In genomic region chr7:6851717-6852503, GRCm38 (mm10) we compare ENCODE assay signal across 8 mouse cellular contexts.
DNase-seq lines count a peak whose midpoint lies in the region; ATAC-seq lines count a peak whose summit lies in the region.
"Had no signal": no experiment of that assay in that cellular context is flagged by ENCODE, and none has a peak within 500 bp of the region (broad histone marks: within the 10 kb centered on the region; RNA-seq: fewer than 3 reads in every experiment).

No protein-coding gene starts in this region.

- ATAC-seq in forebrain, embryonic 14.5 days = peak; percentile 89
- ATAC-seq in limb, embryonic 11.5 days (ENCODE audit: insufficient number of reproducible peaks, low FRiP score, low TSS enrichment, low read depth) = peak; percentile 70; the same call in 1 of the 2 replicates
- ATAC-seq in stomach, embryonic 16.5 days (ENCODE audit: insufficient read depth, low FRiP score) = peak; percentile 50; the same call in 1 of the 2 replicates

- H3K4me3 ChIP-seq in forebrain, embryonic 14.5 days (ENCODE audit: low read depth, low read length) = no peak overlapping the region
- H3K4me3 ChIP-seq in limb, embryonic 11.5 days (ENCODE audit: low read depth, low read length) = no peak overlapping the region
- H3K4me3 ChIP-seq in stomach, embryonic 16.5 days (replicated peaks; ENCODE audit: low read length) = no peak overlapping the region

- peaks cover 7% of the 10 kb centered on the region; the same call in 1 of the 2 replicates for H3K4me1 ChIP-seq in forebrain, embryonic 14.5 days (ENCODE audit: control insufficient read depth, insufficient read depth, low read length)
- peaks cover 8% of the 10 kb centered on the region; the same call in 1 of the 2 replicates for H3K4me1 ChIP-seq in limb, embryonic 11.5 days (ENCODE audit: control insufficient read depth, insufficient read depth, low read length)
- H3K4me1 ChIP-seq in stomach, embryonic 16.5 days (ENCODE audit: control insufficient read depth, insufficient read depth, low read length) = 0 out of 2 replicates have a peak, but pooled peaks cover 4% of the 10 kb centered on the region

- peak overlapping the region; percentile 69; the same call in 1 of the 2 replicates for H3K27ac ChIP-seq in forebrain, embryonic 14.5 days (ENCODE audit: low read depth, low read length)
- no peak overlapping the region for H3K27ac ChIP-seq in limb, embryonic 11.5 days (replicated peaks; ENCODE audit: low read depth, low read length)
- H3K27ac ChIP-seq in stomach, embryonic 16.5 days (ENCODE audit: low read length) = no peak overlapping the region

- DNase-seq in right cerebral cortex, postnatal 10 days (ENCODE audit: low spot score in 2 of 2) = peak; percentile 65 to 78
- DNase-seq in right cerebral cortex, postnatal 4 days = no peak
- peak; percentile 74 for DNase-seq in forebrain, embryonic 14.5 days (ENCODE audit: low spot score)
- peak; percentile 78 for DNase-seq in limb, embryonic 11.5 days (ENCODE audit: low spot score)
- no peak for DNase-seq in heart, adult 18-20 months
- DNase-seq in cerebellum, postnatal 14 days = no peak
- DNase-seq: cerebellum, adult 8-10 months had no signal

- no peak overlapping the region for H3K9ac ChIP-seq in forebrain, embryonic 14.5 days (ENCODE audit: low read length)
- H3K9ac ChIP-seq in limb, embryonic 11.5 days (ENCODE audit: low read length) = no peak overlapping the region
- no peak overlapping the region for H3K9ac ChIP-seq in stomach, embryonic 16.5 days (ENCODE audit: low read length)

- 30% methylated on average over 5 of the region's 5 CpGs for WGBS in forebrain, embryonic 14.5 days
- 40% methylated on average over 5 of the region's 5 CpGs for whole genome bisulfite sequencing in limb, embryonic 11.5 days
- WGBS in stomach, embryonic 16.5 days = 24% methylated on average over 5 of the region's 5 CpGs

- no peaks in the 10 kb centered on the region for H3K9me3 ChIP-seq in forebrain, embryonic 14.5 days (replicated peaks; ENCODE audit: control insufficient read depth, low read length)
- no peaks in the 10 kb centered on the region for H3K9me3 ChIP-seq in limb, embryonic 11.5 days (ENCODE audit: control insufficient read depth, low read length)
- H3K9me3 ChIP-seq in stomach, embryonic 16.5 days (replicated peaks; ENCODE audit: control insufficient read depth, low read length) = no peaks in the 10 kb centered on the region

- no peaks in the 10 kb centered on the region for H3K36me3 ChIP-seq in forebrain, embryonic 14.5 days (ENCODE audit: control insufficient read depth, insufficient read depth, low read length)
- no peaks in the 10 kb centered on the region for H3K36me3 ChIP-seq in limb, embryonic 11.5 days (ENCODE audit: control insufficient read depth, insufficient read depth, low read length)
- no peaks in the 10 kb centered on the region for H3K36me3 ChIP-seq in stomach, embryonic 16.5 days (ENCODE audit: control insufficient read depth, insufficient read depth, low read length)

- H3K27me3 ChIP-seq in forebrain, embryonic 14.5 days (replicated peaks; ENCODE audit: control insufficient read depth, insufficient read depth, low read length) = no peaks in the 10 kb centered on the region
- no peaks in the 10 kb centered on the region for H3K27me3 ChIP-seq in limb, embryonic 11.5 days (ENCODE audit: control insufficient read depth, insufficient read depth, low read length)
- H3K27me3 ChIP-seq in stomach, embryonic 16.5 days (ENCODE audit: control insufficient read depth, insufficient read depth, low read length) = no peaks in the 10 kb centered on the region

- H3K4me2 ChIP-seq in forebrain, embryonic 14.5 days (ENCODE audit: low read length) = no peak overlapping the region
- H3K4me2 ChIP-seq in limb, embryonic 11.5 days (ENCODE audit: low read depth, severe bottlenecking) = no peak overlapping the region
- no peak overlapping the region for H3K4me2 ChIP-seq in stomach, embryonic 16.5 days (ENCODE audit: low read depth, low read length)

Comparison
In these comparisons a context has a peak if more than half of its experiments do, and no peak if none do; other contexts are left out.
1. DNase-seq: peak in right cerebral cortex, postnatal 10 days (2 of 2), forebrain, embryonic 14.5 days (single experiment) and limb, embryonic 11.5 days (single experiment); none in right cerebral cortex, postnatal 4 days (single experiment), heart, adult 18-20 months (0 of 2) and cerebellum, postnatal 14 days (0 of 2).
2. Peak in every context shown above with its lines, with median percentiles within 50 percentile points of each other: ATAC-seq.